In the genomic region with DNA sequence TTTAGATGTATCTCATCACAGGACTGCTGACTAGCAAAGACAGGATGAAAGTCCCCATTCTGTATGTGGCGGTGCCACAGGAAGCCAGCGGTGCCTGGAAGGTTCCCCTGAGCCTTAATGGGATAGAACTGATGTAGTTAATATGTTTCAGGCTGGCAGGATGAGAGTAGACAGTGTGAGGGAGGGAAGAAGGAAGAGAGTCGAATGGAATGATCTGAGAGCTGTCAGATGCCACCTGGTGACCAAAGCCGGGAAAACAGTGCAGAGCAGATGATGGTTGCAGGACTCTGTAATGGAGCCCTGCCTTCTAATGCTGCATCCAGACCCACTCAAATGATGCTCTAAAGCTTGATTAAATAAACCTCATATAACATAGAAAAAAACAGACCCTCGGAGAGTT, we compare ENCODE assay signal across 7 mouse cellular contexts.
DNase-seq lines count a peak whose midpoint lies in the region; ATAC-seq and TF ChIP-seq lines count a peak whose summit lies in the region.

No protein-coding gene starts in this region.

- no peak overlapping the region for H3K4me2 ChIP-seq in heart, postnatal 0 days (ENCODE audit: low read depth, low read length)
- no peak overlapping the region for H3K4me2 ChIP-seq in lung, embryonic 14.5 days

- 26% methylated on average over 5 of the region's 5 CpGs for WGBS in heart, postnatal 0 days
- WGBS in lung, embryonic 14.5 days = 27% methylated on average over 5 of the region's 5 CpGs

- peak; percentile 83 for ATAC-seq in heart, postnatal 0 days (ENCODE audit: insufficient read depth, low read depth)
- ATAC-seq in lung, embryonic 14.5 days (ENCODE audit: insufficient read depth) = peak; percentile 63

- H3K4me3 ChIP-seq in cortical plate, adult 2 months (ENCODE audit: insufficient read depth, low read length) = no peak overlapping the region
- no peak overlapping the region for H3K4me3 ChIP-seq in heart, postnatal 0 days (ENCODE audit: low read depth, low read length)
- H3K4me3 ChIP-seq in lung, embryonic 14.5 days (ENCODE audit: low read depth, low read length) = no peak overlapping the region

- H3K4me1 ChIP-seq in cortical plate, adult 2 months (ENCODE audit: control insufficient read depth, insufficient read depth, low read length) = no peaks in the 10 kb centered on the region
- no peaks in the 10 kb centered on the region for H3K4me1 ChIP-seq in heart, postnatal 0 days (ENCODE audit: control insufficient read depth, insufficient read depth)
- no peaks in the 10 kb centered on the region for H3K4me1 ChIP-seq in lung, embryonic 14.5 days (ENCODE audit: insufficient read depth)

- TF ChIP-seq EP300 in heart, postnatal 0 days (IDR thresholded peaks at IDR 0.05; ENCODE audit: low read depth) = no peak

- no peaks in the 10 kb centered on the region for H3K27me3 ChIP-seq in heart, postnatal 0 days (ENCODE audit: control insufficient read depth, insufficient read depth, low read length)
- no peaks in the 10 kb centered on the region for H3K27me3 ChIP-seq in lung, embryonic 14.5 days (ENCODE audit: insufficient read depth, low read length)

- no peak for TF ChIP-seq POLR2A in cortical plate, adult 2 months (IDR thresholded peaks at IDR 0.05; ENCODE audit: extremely low read depth, insufficient read depth, low read length)

- TF ChIP-seq CTCF in cortical plate, adult 2 months (IDR thresholded peaks at IDR 0.05; ENCODE audit: extremely low read depth, insufficient read depth, low read length) = peak; percentile 78
- TF ChIP-seq CTCF in heart, postnatal 0 days (IDR thresholded peaks at IDR 0.05; ENCODE audit: low read depth) = peak; percentile 77
- peak; percentile 74 for TF ChIP-seq CTCF in lung, embryonic 14.5 days (IDR thresholded peaks at IDR 0.05; ENCODE audit: low read depth)

- no peak overlapping the region for H3K27ac ChIP-seq in cortical plate, adult 2 months (ENCODE audit: insufficient read depth, low read length)
- no peak overlapping the region for H3K27ac ChIP-seq in heart, postnatal 0 days (ENCODE audit: low read depth)
- no peak overlapping the region for H3K27ac ChIP-seq in lung, embryonic 14.5 days (ENCODE audit: low read depth)

- H3K36me3 ChIP-seq in heart, postnatal 0 days (replicated peaks; ENCODE audit: control insufficient read depth, insufficient read depth, low read length) = peaks cover 60% of the 10 kb centered on the region
- peaks cover 42% of the 10 kb centered on the region; the same call in 1 of the 2 replicates for H3K36me3 ChIP-seq in lung, embryonic 14.5 days (ENCODE audit: insufficient read depth)

- H3K9ac ChIP-seq in heart, postnatal 0 days (replicated peaks; ENCODE audit: low read depth, low read length) = no peak overlapping the region
- H3K9ac ChIP-seq in lung, embryonic 14.5 days = no peak overlapping the region

- no peaks in the 10 kb centered on the region for H3K9me3 ChIP-seq in heart, postnatal 0 days (replicated peaks; ENCODE audit: control insufficient read depth, low read length)
- no peaks in the 10 kb centered on the region for H3K9me3 ChIP-seq in lung, embryonic 14.5 days (ENCODE audit: low read depth, low read length)

- peak; percentile 30 for DNase-seq in CD4-positive helper T cell, adult 2 months (ENCODE audit: low read depth, low spot score)
- DNase-seq in NIH3T3 (ENCODE audit: low read depth) = peak; percentile 81
- DNase-seq in heart, postnatal 0 days (ENCODE audit: low spot score) = peak; percentile 68
- peak; percentile 75 to 87 for DNase-seq in kidney, postnatal 36 days
- DNase-seq in lung, embryonic 14.5 days = peak; percentile 85
- peak; percentile 56 for DNase-seq in retina, postnatal 7 days (ENCODE audit: low read depth, low spot score)

Comparison
In these comparisons a context has a peak if more than half of its experiments do, and no peak if none do; other contexts are left out.
1. DNase-seq: peak in every context shown above with its lines; median percentile 85 in lung, embryonic 14.5 days; 81 in NIH3T3; 81 in kidney, postnatal 36 days; 68 in heart, postnatal 0 days; 56 in retina, postnatal 7 days; 30 in CD4-positive helper T cell, adult 2 months.